Mouse (Mus musculus): Measurements from ENCODE around the gene Kif2c. TPM values are rescaled to one million over a fixed set of nuclear protein-coding genes. Genes with fewer than 3 reads are reported as not detected.

Gene Kif2c
- polyA plus RNA-seq (2015; fragmentation: Nextera tagmentation; extraction: Ambion mirVana), result 42.4 and 44.3 TPM in 2 replicates

GRCm38 (mm10) chr4:117181863-117182758 lies at the start of gene Kif2c:
Gene Kif2c, minus strand, starts transcription at chr4:117182639.
- peaks cover 7% of the 10 kb centered on the region for H3K4me1 ChIP-seq (ENCODE audit: control insufficient read depth, insufficient read depth, low read length)
- H3K9me3 ChIP-seq (replicated peaks; ENCODE audit: control insufficient read depth, low read length), result no peaks in the 10 kb centered on the region
- H3K4me3 ChIP-seq (replicated peaks; ENCODE audit: low read length), result peak within 1 kb of the TSS; percentile 85
- H3K9ac ChIP-seq (ENCODE audit: low read length), result peak within 1 kb of the TSS; percentile 74
- peak; percentile 98 for ATAC-seq (ENCODE audit: insufficient read depth, low FRiP score)
- no peaks in the 10 kb centered on the region for H3K27me3 ChIP-seq (ENCODE audit: control insufficient read depth, insufficient read depth, low read length)
- WGBS, result under 1% methylated on average over 42 of the region's 42 CpGs
- H3K4me2 ChIP-seq (ENCODE audit: low read depth, low read length), result peak within 1 kb of the TSS; percentile 89
- H3K27ac ChIP-seq (ENCODE audit: low read length), result peak within 1 kb of the TSS; percentile 73
- H3K36me3 ChIP-seq (ENCODE audit: control insufficient read depth, insufficient read depth, low read length), result peaks cover 11% of the 10 kb centered on the region

- no peaks in the 10 kb centered on the region for H3K27me3 ChIP-seq (ENCODE audit: control insufficient read depth, insufficient read depth, low read length)
- no peak overlapping the region for H3K4me3 ChIP-seq (replicated peaks; ENCODE audit: low read length)
- H3K9ac ChIP-seq (ENCODE audit: low read length), result no peak overlapping the region
- no peak overlapping the region for H3K27ac ChIP-seq (ENCODE audit: low read length)
- WGBS, result 79% methylated on average over 2 of the region's 2 CpGs
- H3K4me2 ChIP-seq (ENCODE audit: low read depth, low read length), result no peak overlapping the region
- no peak for ATAC-seq (ENCODE audit: insufficient read depth, low FRiP score)
- H3K9me3 ChIP-seq (replicated peaks; ENCODE audit: control insufficient read depth, low read length), result no peaks in the 10 kb centered on the region
- H3K36me3 ChIP-seq (ENCODE audit: control insufficient read depth, insufficient read depth, low read length), result no peaks in the 10 kb centered on the region
- no peaks in the 10 kb centered on the region for H3K4me1 ChIP-seq (ENCODE audit: control insufficient read depth, insufficient read depth, low read length)
Measured at GRCm38 (mm10) chr4:117231208-117231607, 48.8 kb upstream of the Kif2c start.

- H3K4me3 ChIP-seq (replicated peaks; ENCODE audit: low read length), result no peak overlapping the region
- H3K27me3 ChIP-seq (ENCODE audit: control insufficient read depth, insufficient read depth, low read length), result no peaks in the 10 kb centered on the region
- H3K4me1 ChIP-seq (ENCODE audit: control insufficient read depth, insufficient read depth, low read length), result no peaks in the 10 kb centered on the region
- no peaks in the 10 kb centered on the region for H3K36me3 ChIP-seq (ENCODE audit: control insufficient read depth, insufficient read depth, low read length)
- H3K9me3 ChIP-seq (replicated peaks; ENCODE audit: control insufficient read depth, low read length), result no peaks in the 10 kb centered on the region
- 55% methylated on average over 10 of the region's 10 CpGs for WGBS
- ATAC-seq (ENCODE audit: insufficient read depth, low FRiP score), result no peak
- no peak overlapping the region for H3K27ac ChIP-seq (ENCODE audit: low read length)
- no peak overlapping the region for H3K4me2 ChIP-seq (ENCODE audit: low read depth, low read length)
- H3K9ac ChIP-seq (ENCODE audit: low read length), result no peak overlapping the region
Measured at GRCm38 (mm10) chr4:117230331-117230730, 47.9 kb upstream of the Kif2c start.

- no peak overlapping the region for H3K9ac ChIP-seq (ENCODE audit: low read length)
- 46% methylated on average over 15 of the region's 15 CpGs for WGBS
- H3K27me3 ChIP-seq (ENCODE audit: control insufficient read depth, insufficient read depth, low read length), result no peaks in the 10 kb centered on the region
- no peak for ATAC-seq (ENCODE audit: insufficient read depth, low FRiP score)
- no peak overlapping the region for H3K27ac ChIP-seq (ENCODE audit: low read length)
- no peaks in the 10 kb centered on the region for H3K36me3 ChIP-seq (ENCODE audit: control insufficient read depth, insufficient read depth, low read length)
- no peak overlapping the region for H3K4me2 ChIP-seq (ENCODE audit: low read depth, low read length)
- no peak overlapping the region for H3K4me3 ChIP-seq (replicated peaks; ENCODE audit: low read length)
- H3K9me3 ChIP-seq (replicated peaks; ENCODE audit: control insufficient read depth, low read length), result no peaks in the 10 kb centered on the region
- H3K4me1 ChIP-seq (ENCODE audit: control insufficient read depth, insufficient read depth, low read length), result no peaks in the 10 kb centered on the region
Measured at GRCm38 (mm10) chr4:117229590-117229989, 47.2 kb upstream of the Kif2c start.

- ATAC-seq (ENCODE audit: insufficient read depth, low FRiP score), result no peak
- Histone ChIP-seq H3K27me3 (ENCODE audit: control insufficient read depth, insufficient read depth, low read length) (no peaks in the 10 kb centered on the region), H3K9me3 (replicated peaks; ENCODE audit: control insufficient read depth, low read length) (no peaks in the 10 kb centered on the region), H3K4me3 (replicated peaks; ENCODE audit: low read length) (no peak overlapping the region), H3K4me2 (ENCODE audit: low read depth, low read length) (no peak overlapping the region), H3K9ac (ENCODE audit: low read length) (no peak overlapping the region), H3K27ac (ENCODE audit: low read length) (no peak overlapping the region), H3K4me1 (ENCODE audit: control insufficient read depth, insufficient read depth, low read length) (no peaks in the 10 kb centered on the region), H3K36me3 (ENCODE audit: control insufficient read depth, insufficient read depth, low read length) (no peaks in the 10 kb centered on the region)
Measured at GRCm38 (mm10) chr4:117225250-117225649, 42.8 kb upstream of the Kif2c start.

- Histone ChIP-seq H3K4me2 (ENCODE audit: low read depth, low read length) (no peak overlapping the region), H3K27ac (ENCODE audit: low read length) (no peak overlapping the region), H3K4me1 (ENCODE audit: control insufficient read depth, insufficient read depth, low read length) (no peaks in the 10 kb centered on the region), H3K9me3 (replicated peaks; ENCODE audit: control insufficient read depth, low read length) (no peaks in the 10 kb centered on the region), H3K4me3 (replicated peaks; ENCODE audit: low read length) (no peak overlapping the region), H3K27me3 (ENCODE audit: control insufficient read depth, insufficient read depth, low read length) (no peaks in the 10 kb centered on the region), H3K9ac (ENCODE audit: low read length) (no peak overlapping the region), H3K36me3 (ENCODE audit: control insufficient read depth, insufficient read depth, low read length) (no peaks in the 10 kb centered on the region)
- 64% methylated on average over 8 of the region's 8 CpGs for WGBS
- no peak for ATAC-seq (ENCODE audit: insufficient read depth, low FRiP score)
Measured at GRCm38 (mm10) chr4:117224122-117224521, 41.7 kb upstream of the Kif2c start.

- Histone ChIP-seq H3K9ac (ENCODE audit: low read length) (no peak overlapping the region), H3K4me2 (ENCODE audit: low read depth, low read length) (no peak overlapping the region), H3K27ac (ENCODE audit: low read length) (no peak overlapping the region), H3K4me3 (replicated peaks; ENCODE audit: low read length) (no peak overlapping the region), H3K9me3 (replicated peaks; ENCODE audit: control insufficient read depth, low read length) (no peaks in the 10 kb centered on the region), H3K27me3 (ENCODE audit: control insufficient read depth, insufficient read depth, low read length) (no peaks in the 10 kb centered on the region), H3K4me1 (ENCODE audit: control insufficient read depth, insufficient read depth, low read length) (peaks cover 4% of the 10 kb centered on the region; the same call in 1 of the 2 replicates), H3K36me3 (ENCODE audit: control insufficient read depth, insufficient read depth, low read length) (no peaks in the 10 kb centered on the region)
- ATAC-seq (ENCODE audit: insufficient read depth, low FRiP score), result no peak
- 36% methylated on average over 5 of the region's 5 CpGs for WGBS
Measured at GRCm38 (mm10) chr4:117223001-117223400, 40.6 kb upstream of the Kif2c start.

- 84% methylated on average over 9 of the region's 9 CpGs for WGBS
- H3K4me3 ChIP-seq (replicated peaks; ENCODE audit: low read length), result no peak overlapping the region
- no peak overlapping the region for H3K9ac ChIP-seq (ENCODE audit: low read length)
- no peak for ATAC-seq (ENCODE audit: insufficient read depth, low FRiP score)
- no peak overlapping the region for H3K27ac ChIP-seq (ENCODE audit: low read length)
- H3K4me2 ChIP-seq (ENCODE audit: low read depth, low read length), result no peak overlapping the region
- no peaks in the 10 kb centered on the region for H3K27me3 ChIP-seq (ENCODE audit: control insufficient read depth, insufficient read depth, low read length)
- peaks cover 4% of the 10 kb centered on the region; the same call in 1 of the 2 replicates for H3K4me1 ChIP-seq (ENCODE audit: control insufficient read depth, insufficient read depth, low read length)
- H3K36me3 ChIP-seq (ENCODE audit: control insufficient read depth, insufficient read depth, low read length), result no peaks in the 10 kb centered on the region
- no peaks in the 10 kb centered on the region for H3K9me3 ChIP-seq (replicated peaks; ENCODE audit: control insufficient read depth, low read length)
Measured at GRCm38 (mm10) chr4:117221836-117222235, 39.4 kb upstream of the Kif2c start.

GRCm38 (mm10) chr4:117220741-117221515 lies 38.5 kb upstream of the Kif2c start:
- Histone ChIP-seq H3K9me3 (replicated peaks; ENCODE audit: control insufficient read depth, low read length) (no peaks in the 10 kb centered on the region), H3K27me3 (ENCODE audit: control insufficient read depth, insufficient read depth, low read length) (no peaks in the 10 kb centered on the region), H3K4me3 (replicated peaks; ENCODE audit: low read length) (no peak overlapping the region), H3K4me1 (ENCODE audit: control insufficient read depth, insufficient read depth, low read length) (peaks cover 4% of the 10 kb centered on the region; the same call in 1 of the 2 replicates), H3K27ac (ENCODE audit: low read length) (no peak overlapping the region), H3K9ac (ENCODE audit: low read length) (no peak overlapping the region), H3K36me3 (ENCODE audit: control insufficient read depth, insufficient read depth, low read length) (no peaks in the 10 kb centered on the region), H3K4me2 (ENCODE audit: low read depth, low read length) (no peak overlapping the region)
- WGBS, result 77% methylated on average over 9 of the region's 9 CpGs
- ATAC-seq (ENCODE audit: insufficient read depth, low FRiP score), result no peak
